Mouse (Mus musculus) testis, adult 2 months (tissue): Measurements from ENCODE around the gene Sh2b2. TPM values are rescaled to one million over a fixed set of nuclear protein-coding genes. Genes with fewer than 3 reads are reported as not detected.
"Not testable (repeated sequence)": the region's sequence is repeated elsewhere in the genome, so short reads cannot be mapped to it uniquely, and the experiment has no call there.

Source experiments
- H3K27ac ChIP-seq: fragments of 200-500 bp; 2 replicates; pipeline ENCODE4 v1.5.1; 2012; ENCODE audit warnings: low read depth, low read length; ENCODE audit not compliant: control insufficient read depth, insufficient read depth
- H3K27me3 ChIP-seq: fragments of 200-500 bp; 2 replicates; pipeline ENCODE4 v1.6.1; 2012; ENCODE audit warnings: mild to moderate bottlenecking, low read length, moderate library complexity; ENCODE audit not compliant: control insufficient read depth, insufficient read depth
- H3K36me3 ChIP-seq: fragments of 200-500 bp; 2 replicates; pipeline ENCODE4 v1.6.1; 2012; ENCODE audit warnings: mild to moderate bottlenecking, low read length; ENCODE audit not compliant: control insufficient read depth, insufficient read depth
- H3K4me1 ChIP-seq: fragments of 200-500 bp; 2 replicates; pipeline ENCODE4 v1.6.1; 2012; ENCODE audit warnings: low read length; ENCODE audit not compliant: control insufficient read depth, insufficient read depth
- H3K4me3 ChIP-seq: fragments of 200-500 bp; 2 replicates; pipeline ENCODE4 v1.5.1; 2012; ENCODE audit warnings: low read depth, mild to moderate bottlenecking, low read length, moderate library complexity, mixed read lengths; ENCODE audit not compliant: control insufficient read depth
- CTCF ChIP-seq: fragments of 200-500 bp; IDR thresholded peaks from 2 replicates; pipeline ENCODE4 v1.5.1; 2012; ENCODE audit warnings: low read depth, mild to moderate bottlenecking, inconsistent platforms, low read length, moderate library complexity; ENCODE audit not compliant: control insufficient read depth, insufficient read depth, insufficient replicate concordance
- POLR2A ChIP-seq: fragments of 200-500 bp; IDR thresholded peaks from 2 replicates; pipeline ENCODE4 v1.6.1; 2012; ENCODE audit warnings: low read depth, mild to moderate bottlenecking, inconsistent platforms, low read length, moderate library complexity; ENCODE audit not compliant: control insufficient read depth
- polyA plus RNA-seq: library from polyadenylated mRNA; depleted of rRNA; stranded (reverse); fragments of >200 nt; gene quantifications from 2 replicates; pipeline ENCODE4 v1.2.3, GENCODE M21; 2012

The Sh2b2 gene
- polyA plus RNA-seq, 1 experiment, result 2.0 TPM

- Histone ChIP-seq H3K27me3 (no peaks in the 10 kb centered on the region), H3K4me1 (no peaks in the 10 kb centered on the region; the same call in 1 of the 2 replicates), H3K4me3 (peak overlapping the region; percentile 44), H3K36me3 (no peaks in the 10 kb centered on the region), H3K27ac (no peak overlapping the region)
- no peak for TF ChIP-seq CTCF
- TF ChIP-seq POLR2A, result no peak
Measured at GRCm38 (mm10) chr5:136217004-136217665, 29.2 kb downstream of the Sh2b2 start.

DNA sequence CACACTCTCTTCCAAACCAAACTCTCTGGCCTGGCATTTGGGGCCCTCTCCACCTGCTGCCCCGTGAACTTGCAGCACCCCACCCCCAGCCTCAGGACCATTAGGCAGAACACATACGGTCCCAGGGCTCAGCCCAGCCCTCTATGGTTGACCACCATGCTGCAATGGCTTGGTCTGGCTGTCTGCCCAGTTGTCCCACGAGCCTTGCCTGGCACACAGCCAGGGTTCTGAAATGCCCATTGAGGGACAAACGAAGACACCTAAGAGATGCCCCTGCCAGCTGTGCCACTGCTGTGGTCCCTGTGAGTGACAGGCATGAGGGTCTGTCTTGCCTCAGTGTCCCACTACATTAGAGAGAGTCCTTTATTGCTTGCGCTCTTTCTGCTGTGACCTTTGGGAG lies 30.4 kb downstream of the Sh2b2 start:
- H3K27me3 ChIP-seq, result no peaks in the 10 kb centered on the region
- no peak for TF ChIP-seq CTCF
- no peak for TF ChIP-seq POLR2A
- H3K4me3 ChIP-seq, result no peak overlapping the region
- H3K36me3 ChIP-seq, result no peaks in the 10 kb centered on the region
- H3K4me1 ChIP-seq, result peaks cover 3% of the 10 kb centered on the region
- no peak overlapping the region for H3K27ac ChIP-seq

GRCm38 (mm10) chr5:136215211-136215610 lies 31.1 kb downstream of the Sh2b2 start:
- Histone ChIP-seq H3K27me3 (no peaks in the 10 kb centered on the region), H3K4me3 (no peak overlapping the region), H3K27ac (no peak overlapping the region), H3K36me3 (no peaks in the 10 kb centered on the region), H3K4me1 (peaks cover 3% of the 10 kb centered on the region)
- TF ChIP-seq CTCF (peak; percentile 49; the same call in 1 of the 2 replicates), POLR2A (no peak)

GRCm38 (mm10) chr5:136213716-136214115 lies 32.6 kb downstream of the Sh2b2 start:
- Histone ChIP-seq H3K27me3 (no peaks in the 10 kb centered on the region), H3K36me3 (no peaks in the 10 kb centered on the region), H3K4me3 (no peak overlapping the region), H3K4me1 (peaks cover 3% of the 10 kb centered on the region), H3K27ac (no peak overlapping the region)
- TF ChIP-seq POLR2A (no peak), CTCF (no peak)

DNA sequence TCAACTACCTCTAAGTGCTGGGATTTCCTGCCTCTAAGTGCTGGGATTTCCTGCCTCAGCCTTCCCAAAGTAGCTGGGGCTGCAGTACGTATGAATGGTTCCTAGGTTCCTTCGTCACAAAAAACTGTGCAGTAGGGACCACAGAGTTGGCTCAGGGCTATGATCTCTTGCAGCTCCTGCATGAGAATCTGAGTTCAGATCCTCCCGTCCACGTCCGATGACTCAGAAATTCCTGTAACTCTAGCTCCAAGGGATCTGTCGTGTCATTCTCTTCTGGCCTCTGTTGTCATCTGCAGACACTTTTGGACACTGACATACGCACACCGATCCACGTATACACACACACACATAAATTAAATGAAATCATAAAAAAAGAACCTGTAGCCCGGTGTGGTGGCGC lies 33.6 kb downstream of the Sh2b2 start:
- H3K4me1 ChIP-seq, result peaks cover 3% of the 10 kb centered on the region
- no peak overlapping the region for H3K27ac ChIP-seq
- no peaks in the 10 kb centered on the region for H3K36me3 ChIP-seq
- H3K4me3 ChIP-seq, result no peak overlapping the region
- TF ChIP-seq CTCF (no peak), POLR2A (no peak)
- no peaks in the 10 kb centered on the region for H3K27me3 ChIP-seq

DNA sequence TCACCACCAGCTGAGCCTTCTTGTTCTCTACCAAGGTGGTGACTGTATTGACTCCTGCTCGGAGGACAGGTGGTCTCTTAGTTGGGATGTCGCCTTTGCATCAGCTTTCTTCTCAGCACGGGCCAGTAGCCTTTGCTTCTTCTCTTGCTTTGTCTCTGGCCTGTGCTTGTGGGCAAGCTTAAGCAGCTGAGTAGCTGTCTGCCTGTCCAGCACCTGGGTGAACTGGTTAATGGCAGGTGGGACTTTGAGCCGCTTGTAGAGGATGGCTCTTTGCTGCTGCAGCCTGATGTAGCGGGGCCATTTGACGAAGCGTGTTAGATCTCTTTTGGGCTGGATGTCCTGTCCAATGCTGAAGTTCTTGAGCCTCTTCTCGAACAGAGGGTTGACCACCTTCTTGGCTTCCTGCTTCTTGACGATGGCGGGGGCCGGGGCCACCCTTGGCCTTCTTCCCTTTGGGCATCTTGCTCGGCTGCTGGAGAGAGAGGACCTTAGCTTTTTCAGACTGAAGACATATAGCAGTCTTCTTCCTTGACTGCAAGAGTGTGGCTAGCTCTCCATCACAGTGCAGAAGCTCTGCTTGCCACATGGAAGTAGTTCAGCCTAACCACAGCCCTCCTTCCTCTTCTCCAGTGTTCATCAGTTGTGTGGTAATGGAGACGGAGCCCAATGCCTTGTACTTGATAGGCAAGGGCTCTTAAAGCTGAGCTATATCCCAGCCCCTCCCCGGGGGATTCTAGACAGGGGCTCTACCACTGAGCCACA lies 34.8 kb downstream of the Sh2b2 start:
- H3K4me3 ChIP-seq, H3K27ac ChIP-seq, H3K4me1 ChIP-seq, H3K36me3 ChIP-seq, H3K27me3 ChIP-seq: not testable (repeated sequence)

GRCm38 (mm10) chr5:136210549-136210948 lies 35.8 kb downstream of the Sh2b2 start:
- no peaks in the 10 kb centered on the region for H3K36me3 ChIP-seq
- H3K27ac ChIP-seq, result no peak overlapping the region
- no peaks in the 10 kb centered on the region for H3K27me3 ChIP-seq
- peaks cover 3% of the 10 kb centered on the region; the same call in 1 of the 2 replicates for H3K4me1 ChIP-seq
- no peak for TF ChIP-seq CTCF
- no peak for TF ChIP-seq POLR2A
- no peak overlapping the region for H3K4me3 ChIP-seq

DNA sequence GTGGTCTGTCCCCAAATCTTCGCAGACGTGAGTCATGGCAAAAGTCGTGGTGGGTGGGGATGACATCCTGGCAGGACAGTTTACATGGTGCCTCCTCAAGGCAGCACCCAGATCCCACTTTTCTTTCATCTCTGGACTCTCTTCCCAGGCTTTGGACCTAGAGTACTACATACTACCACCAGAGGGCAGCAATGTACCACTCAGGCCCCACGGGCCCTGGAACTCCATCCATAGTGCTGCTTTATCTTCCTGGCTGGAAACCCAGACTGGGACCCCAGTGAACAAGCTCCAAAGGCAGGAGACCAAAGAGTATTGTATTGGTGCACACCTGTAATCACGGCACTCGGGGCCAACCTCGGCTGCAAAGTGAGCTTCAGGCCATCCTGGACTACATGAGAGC lies 44.5 kb downstream of the Sh2b2 start:
- Histone ChIP-seq H3K4me1 (peaks cover 7% of the 10 kb centered on the region), H3K27ac (no peak overlapping the region), H3K27me3 (no peaks in the 10 kb centered on the region), H3K36me3 (no peaks in the 10 kb centered on the region), H3K4me3 (no peak overlapping the region)
- TF ChIP-seq CTCF, result peak; percentile 71
- no peak for TF ChIP-seq POLR2A
